In genomic region chr8:70042583-70043455, GRCm38 (mm10) we compare ENCODE assay signal across 8 mouse cellular contexts. TPM values are rescaled to one million over a fixed set of nuclear protein-coding genes. Genes with fewer than 3 reads are reported as not detected.
A peak's percentile ranks its signal among the peaks of the same experiment; 100 is the strongest.
DNase-seq lines count a peak whose midpoint lies in the region; ATAC-seq lines count a peak whose summit lies in the region.

Mau2 (minus strand) TSS chr8:70042734.
Sugp1 (plus strand) TSS chr8:70042813.

- peak; percentile 97 to 99 for DNase-seq in adrenal gland, adult (ENCODE audit: inconsistent age in 2 of 2, low spot score in 1 of 2)
- peak; percentile 97 for DNase-seq in embryo, embryonic 10.5 days (ENCODE audit: low spot score)
- DNase-seq in gastrocnemius, postnatal 14 days = peak; percentile 96
- peak; percentile 91 to 97 for DNase-seq in left cerebral cortex, postnatal 10 days (ENCODE audit: extremely low spot score in 1 of 2, low spot score in 2 of 2)
- DNase-seq in right cerebral cortex, postnatal 25 days = peak; percentile 95
- DNase-seq in urinary bladder, postnatal 4 days (ENCODE audit: low spot score in 2 of 2) = peak; percentile 95 to 97

- ATAC-seq in inflammation-experienced regulatory T-cells, adult 6 months = peak; percentile 95
- peak; percentile 89 for ATAC-seq in megakaryocyte-erythroid progenitor cell, adult 5-6 weeks (replicated peaks; ENCODE audit: low FRiP score, low TSS enrichment, poor library complexity, severe bottlenecking)

- intact Hi-C loops in gastrocnemius, postnatal 14 days (cut with DNase I; ENCODE audit: low total_unique reads) = no loop called here
- intact Hi-C loops in left cerebral cortex, postnatal 10 days (cut with DNase I) = no loop called here

RNA-seq across cellular contexts. Expression of gene Mau2, which starts in this region (rescaled TPM):
- 10 to 100 TPM; 22.6 to 26.3 TPM for total RNA-seq in gastrocnemius, postnatal 14 days (2021)
- polyA plus RNA-seq in inflammation-experienced regulatory T-cells, adult 6 months (2017; shearing (Covaris generic)) = 10 to 100 TPM; 35.3 to 56.2 (median 45.5) TPM
- total RNA-seq in left cerebral cortex, postnatal 10 days (2021) = 10 to 100 TPM; 81.6 to 82.9 TPM
- total RNA-seq in megakaryocyte-erythroid progenitor cell, adult 5-6 weeks (2014; fragmentation: Nextera tagmentation) = 45.9 and 62.1 TPM in 2 replicates
- total RNA-seq in megakaryocyte-erythroid progenitor cell, adult 5-6 weeks (2017) = 33.4 TPM in 2 replicates

RNA-seq across cellular contexts. Expression of gene Sugp1, which starts in this region (rescaled TPM):
- total RNA-seq in gastrocnemius, postnatal 14 days (2021) = 10 to 100 TPM; 17.7 to 17.9 TPM
- polyA plus RNA-seq in inflammation-experienced regulatory T-cells, adult 6 months (2017; shearing (Covaris generic)) = 10 to 100 TPM; 38.0 to 52.9 (median 52.6) TPM
- 10 to 100 TPM; 51.6 to 56.7 TPM for total RNA-seq in left cerebral cortex, postnatal 10 days (2021)
- total RNA-seq in megakaryocyte-erythroid progenitor cell, adult 5-6 weeks (2014; fragmentation: Nextera tagmentation) = 24.6 and 26.9 TPM in 2 replicates
- 31.1 and 33.0 TPM in 2 replicates for total RNA-seq in megakaryocyte-erythroid progenitor cell, adult 5-6 weeks (2017)

Comparison
In these comparisons a context has a peak if more than half of its experiments do, and no peak if none do; other contexts are left out.
1. Peak in every context shown above with its lines: DNase-seq and ATAC-seq.